Mouse (Mus musculus) thymus, adult 2 months (tissue): Measurements from ENCODE around the gene Ces3b. TPM values are rescaled to one million over a fixed set of nuclear protein-coding genes. Genes with fewer than 3 reads are reported as not detected.
"Not testable (repeated sequence)": the region's sequence is repeated elsewhere in the genome, so short reads cannot be mapped to it uniquely, and the experiment has no call there.

Experiments
- DNase-seq: peaks from one replicate; pipeline ENCODE4 v3.0.0; 2021
- H3K27ac ChIP-seq: fragments of 200-500 bp; 2 replicates; pipeline ENCODE4 v1.5.1; 2012; ENCODE audit warnings: low read length, control low read depth; ENCODE audit not compliant: control insufficient read depth, insufficient read depth
- H3K27me3 ChIP-seq: fragments of 200-500 bp; 2 replicates; pipeline ENCODE4 v1.6.1; 2012; ENCODE audit warnings: mild to moderate bottlenecking, low read length, moderate library complexity, mixed read lengths; ENCODE audit not compliant: control insufficient read depth, insufficient read depth
- H3K36me3 ChIP-seq: fragments of 200-500 bp; 2 replicates; pipeline ENCODE4 v1.6.1; 2012; ENCODE audit warnings: mild to moderate bottlenecking, low read length, moderate library complexity; ENCODE audit not compliant: control insufficient read depth, insufficient read depth
- H3K4me1 ChIP-seq: fragments of 200-500 bp; replicated peaks from 2 replicates; pipeline ENCODE4 v1.6.1; 2012; ENCODE audit warnings: low read length; ENCODE audit not compliant: control insufficient read depth, insufficient read depth
- H3K4me3 ChIP-seq: fragments of 200-500 bp; 2 replicates; pipeline ENCODE4 v1.5.1; 2012; ENCODE audit warnings: mild to moderate bottlenecking, low read length, control low read depth, moderate library complexity; ENCODE audit not compliant: control insufficient read depth, insufficient read depth
- CTCF ChIP-seq: fragments of 200-500 bp; IDR thresholded peaks from 2 replicates; pipeline ENCODE4 v1.5.1; 2012; ENCODE audit warnings: mild to moderate bottlenecking, control low read depth, low read length, moderate library complexity, borderline replicate concordance; ENCODE audit not compliant: control insufficient read depth, poor library complexity, insufficient read depth; ENCODE audit errors: extremely low read depth
- POLR2A ChIP-seq: fragments of 200-500 bp; IDR thresholded peaks from 2 replicates; pipeline ENCODE4 v1.6.1; 2012; ENCODE audit warnings: mild to moderate bottlenecking, low read length, control low read depth, moderate library complexity; ENCODE audit not compliant: control insufficient read depth, poor library complexity, insufficient read depth; ENCODE audit errors: extremely low read depth
- WGBS: fragments of 180-500 bp; shearing (Covaris S2); methylation state at CpG from one replicate; pipeline ENCODE4 v1.1.7; 2018; 5-methylcytosine and 5-hydroxymethylcytosine counted together
- polyA plus RNA-seq: library from polyadenylated mRNA; depleted of rRNA; stranded (reverse); fragments of >200 nt; gene quantifications from 2 replicates; pipeline ENCODE4 v1.2.3, GENCODE M21; 2012; rRNA removed

The Ces3b gene
- polyA plus RNA-seq, result 0.07 and 0.51 TPM in 2 replicates

DNA sequence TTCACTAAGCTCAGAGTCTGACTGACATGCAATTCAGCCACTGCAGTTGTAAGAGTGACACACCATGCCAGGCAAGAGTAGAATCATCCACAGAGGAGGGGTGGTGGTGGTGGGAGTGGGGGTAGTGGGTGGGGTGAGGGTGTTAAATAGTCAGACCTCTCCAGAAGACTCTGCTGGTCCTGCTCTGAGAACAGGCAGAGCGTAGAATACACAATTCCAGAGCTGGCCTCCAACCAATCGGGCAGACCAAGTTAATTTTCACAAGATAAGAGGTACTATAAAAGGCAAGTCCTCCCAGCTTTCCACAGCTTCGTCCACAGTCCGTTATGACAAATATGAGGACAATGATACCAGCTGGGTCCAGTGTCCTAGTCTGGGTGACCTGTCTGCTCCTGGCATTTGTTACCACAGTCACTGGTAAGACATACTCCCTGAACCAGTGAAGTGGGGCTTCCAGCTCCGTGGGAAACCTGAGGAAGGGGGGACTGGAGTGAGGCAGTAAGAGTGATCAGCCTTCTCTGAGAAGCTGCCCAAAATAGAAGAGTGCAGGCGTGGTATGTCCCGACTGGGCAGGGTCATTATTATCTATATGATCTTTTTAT, at the start of gene Ces3b:
Gene Ces3b (plus strand): TSS at position 305 of the 602 bp plus-strand sequence.
- TF ChIP-seq CTCF, result no peak
- no peak for TF ChIP-seq POLR2A
- Histone ChIP-seq H3K36me3 (no peaks in the 10 kb centered on the region), H3K4me1 (no peaks in the 10 kb centered on the region), H3K27me3 (no peaks in the 10 kb centered on the region), H3K27ac (no peak within 1 kb of the TSS), H3K4me3 (no peak within 1 kb of the TSS)
- 78% methylated on average over 7 of the region's 7 CpGs for WGBS
- DNase-seq, result no peak

- H3K4me3 ChIP-seq, result no peak overlapping the region
- no peak overlapping the region for H3K27ac ChIP-seq
- TF ChIP-seq POLR2A (no peak), CTCF (no peak)
- WGBS, result 65% methylated on average over 1 of the region's 1 CpGs
- H3K27me3 ChIP-seq, result no peaks in the 10 kb centered on the region
- H3K4me1 ChIP-seq, result no peaks in the 10 kb centered on the region
- no peak for DNase-seq
- no peaks in the 10 kb centered on the region for H3K36me3 ChIP-seq
These were observed 40.0 kb upstream of the Ces3b start for GRCm38 (mm10) chr8:105043510-105043909.

DNA sequence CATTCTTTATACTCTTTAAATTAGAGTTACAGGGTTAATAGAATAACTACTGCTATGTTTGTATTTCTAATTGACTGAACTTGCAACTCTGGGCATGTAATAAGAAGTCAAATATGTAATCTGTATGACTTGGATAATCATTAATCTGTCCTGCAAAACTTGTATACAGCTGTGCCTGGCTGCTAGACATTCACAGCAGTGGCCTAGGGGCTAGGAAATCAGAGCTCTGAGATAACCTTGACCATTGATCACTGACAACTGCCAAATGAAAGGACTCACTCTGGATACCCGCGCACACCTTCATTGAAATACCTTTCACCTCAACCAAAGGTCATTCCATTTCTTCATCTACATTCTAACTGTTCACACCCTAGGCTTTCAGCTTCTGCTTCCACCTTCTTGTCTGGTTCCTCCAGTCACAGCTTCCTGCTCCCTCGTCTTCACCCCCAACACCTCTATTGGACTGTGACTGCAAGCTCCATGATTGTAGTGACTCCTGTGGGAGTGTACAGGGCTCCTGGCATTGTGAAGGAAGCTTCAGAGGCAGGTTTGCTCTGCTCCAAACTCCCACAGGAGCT, 37.6 kb upstream of the Ces3b start:
- 72% methylated on average over 3 of the region's 3 CpGs for WGBS
- no peak for DNase-seq

DNA sequence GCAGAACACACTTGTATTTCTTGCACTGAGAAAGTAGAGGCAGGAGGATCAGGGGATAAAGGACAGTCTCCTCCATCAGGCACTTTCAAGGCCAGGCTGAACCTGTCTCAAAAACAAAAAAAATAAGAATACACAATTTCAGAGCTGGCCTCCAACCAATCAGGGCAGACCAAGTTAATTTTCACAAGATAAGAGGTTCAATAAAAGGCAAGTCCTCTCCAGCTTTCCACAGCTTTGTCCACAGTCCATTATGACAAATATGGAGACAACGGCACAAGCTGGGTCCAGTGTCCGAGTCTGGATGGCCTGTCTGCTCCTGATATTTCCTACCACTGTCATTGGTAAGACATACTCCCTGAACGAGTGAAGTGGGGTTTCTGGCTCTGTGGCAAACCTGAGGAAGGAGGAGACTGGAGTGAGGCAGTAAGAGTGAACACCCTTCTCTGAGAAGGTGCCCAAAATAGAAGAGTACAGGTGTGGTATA, 35.1 kb upstream of the Ces3b start, which contains the start of gene Ces3a:
Gene Ces3a (plus strand): TSS at position 231 of the 484 bp plus-strand sequence.
- no peaks in the 10 kb centered on the region for H3K36me3 ChIP-seq
- TF ChIP-seq CTCF (no peak), POLR2A (no peak)
- 79% methylated on average over 3 of the region's 3 CpGs for WGBS
- no peak within 1 kb of the TSS for H3K27ac ChIP-seq
- H3K4me1 ChIP-seq, result no peaks in the 10 kb centered on the region
- no peaks in the 10 kb centered on the region for H3K27me3 ChIP-seq
- DNase-seq, result no peak
- H3K4me3 ChIP-seq, result no peak within 1 kb of the TSS

More for the DNA sequence above, 37.6 kb upstream of the Ces3b start:
- Histone ChIP-seq H3K27me3 (no peaks in the 10 kb centered on the region), H3K4me1 (no peaks in the 10 kb centered on the region), H3K27ac (no peak overlapping the region), H3K36me3 (no peaks in the 10 kb centered on the region), H3K4me3 (no peak overlapping the region)
- TF ChIP-seq POLR2A (no peak), CTCF (no peak)

DNA sequence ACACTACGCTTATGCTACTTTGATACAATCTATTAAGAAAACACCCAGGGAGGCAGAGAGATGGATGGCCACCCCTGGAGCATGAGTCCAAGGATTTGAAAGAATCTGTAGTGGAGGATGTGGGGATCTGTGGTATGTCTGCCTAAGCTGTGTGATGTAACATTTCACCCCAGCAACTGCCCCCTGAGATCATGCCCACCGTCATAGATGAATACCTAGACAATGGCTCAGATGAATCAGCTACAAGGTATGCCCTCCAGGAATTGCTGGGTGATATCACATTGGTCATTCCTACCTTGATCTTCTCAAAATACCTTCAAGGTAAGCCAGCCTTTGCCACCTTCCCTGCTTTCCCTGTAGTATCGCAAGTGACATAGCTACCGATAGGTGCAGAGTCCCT, 27.3 kb upstream of the Ces3b start:
- TF ChIP-seq CTCF (no peak), POLR2A (no peak)
- Histone ChIP-seq H3K27me3 (no peaks in the 10 kb centered on the region), H3K36me3 (no peaks in the 10 kb centered on the region), H3K4me1 (no peaks in the 10 kb centered on the region), H3K4me3 (no peak overlapping the region), H3K27ac (no peak overlapping the region)
- 93% methylated on average over 4 of the region's 4 CpGs for WGBS
- no peak for DNase-seq

DNA sequence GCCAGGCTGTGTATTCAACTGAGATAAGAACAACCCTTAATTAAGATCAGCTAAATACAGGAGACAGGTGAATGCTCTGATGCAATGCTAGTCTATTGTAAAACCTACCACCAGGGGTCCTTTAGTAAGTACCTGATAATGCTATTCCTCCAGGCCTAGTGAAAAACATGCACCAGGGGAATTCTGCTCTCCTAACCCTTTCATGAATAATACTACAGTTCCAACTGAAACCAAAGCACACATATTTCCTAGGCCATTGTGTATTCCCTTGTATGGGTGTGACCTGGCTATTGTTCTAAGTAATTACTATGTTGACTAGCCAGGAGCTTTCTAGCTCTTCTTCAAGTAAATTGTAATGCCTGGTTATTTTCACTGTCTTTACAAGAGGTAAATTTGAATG, 23.5 kb upstream of the Ces3b start:
- no peak for DNase-seq
- Histone ChIP-seq H3K27ac (no peak overlapping the region), H3K4me3 (no peak overlapping the region), H3K4me1 (no peaks in the 10 kb centered on the region), H3K36me3 (no peaks in the 10 kb centered on the region), H3K27me3 (no peaks in the 10 kb centered on the region)
- TF ChIP-seq CTCF (no peak), POLR2A (no peak)

DNA sequence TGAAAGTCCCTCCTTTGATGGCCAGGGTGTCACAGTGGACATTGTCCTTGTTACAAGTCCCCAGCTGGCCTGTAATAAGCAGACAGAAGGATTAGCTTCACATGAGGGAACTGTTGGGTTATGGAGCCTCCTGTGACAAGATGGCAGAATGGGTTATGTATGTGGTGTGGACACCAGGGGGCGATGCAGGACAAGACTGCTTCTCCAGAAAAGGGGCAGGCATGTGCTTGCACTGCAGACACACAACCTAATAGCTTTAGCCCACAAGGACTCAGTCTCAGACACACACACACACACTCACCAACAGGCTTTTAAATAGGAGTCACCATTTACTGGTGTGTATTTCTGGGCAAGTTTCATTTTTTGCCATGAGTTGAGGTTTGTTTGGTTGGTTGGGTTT, 16.8 kb upstream of the Ces3b start:
- peak; percentile 29; the same call in 1 of the 2 replicates for TF ChIP-seq CTCF
- TF ChIP-seq POLR2A, result no peak
- Histone ChIP-seq H3K27ac (no peak overlapping the region), H3K36me3 (no peaks in the 10 kb centered on the region), H3K27me3 (no peaks in the 10 kb centered on the region), H3K4me1 (no peaks in the 10 kb centered on the region), H3K4me3 (no peak overlapping the region)
- WGBS, result 11% methylated on average over 1 of the region's 1 CpGs
- DNase-seq, result peak; percentile 37

DNA sequence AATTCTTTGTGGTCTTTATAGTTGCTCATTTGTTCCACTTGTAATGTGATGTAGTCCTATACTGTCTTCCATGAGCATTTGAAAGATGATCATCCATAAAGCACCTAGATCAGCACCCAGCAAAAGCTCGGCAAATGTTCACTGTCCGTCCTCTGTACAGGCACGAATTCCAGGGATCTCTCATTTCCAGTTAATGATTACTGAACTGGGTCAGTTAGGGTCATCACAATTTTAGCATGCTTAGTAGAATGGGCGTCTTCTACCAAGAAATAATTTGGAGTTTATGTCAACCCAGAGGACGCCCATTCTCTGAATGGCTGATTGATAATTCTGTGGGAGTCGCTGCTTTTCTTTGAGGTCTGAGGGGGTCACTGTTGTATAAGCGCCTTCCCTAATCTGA, 15.6 kb upstream of the Ces3b start:
- not testable (repeated sequence) for H3K36me3 ChIP-seq, H3K27me3 ChIP-seq, H3K27ac ChIP-seq, H3K4me3 ChIP-seq, H3K4me1 ChIP-seq, DNase-seq
- 85% methylated on average over 7 of the region's 7 CpGs for WGBS
